9 mouse cellular contexts compared by ENCODE assay signal in genomic region chr11:21425480-21426101, GRCm38 (mm10). TPM values are rescaled to one million over a fixed set of nuclear protein-coding genes. Genes with fewer than 3 reads are reported as not detected.
DNase-seq lines count a peak whose midpoint lies in the region; ATAC-seq lines count a peak whose summit lies in the region.
"Had no signal": no experiment of that assay in that cellular context is flagged by ENCODE, and none has a peak within 500 bp of the region (broad histone marks: within the 10 kb centered on the region; RNA-seq: fewer than 3 reads in every experiment).

No protein-coding gene starts in this region.

- peak; percentile 55 for DNase-seq in adrenal gland, postnatal 14 days
- no peak for DNase-seq in adrenal gland, adult 8-10 months
- DNase-seq in kidney, adult 8-10 months = peak; percentile 26 to 39
- peak; percentile 8 for DNase-seq in thymus, postnatal 25 days
- DNase-seq in thymus, adult 18-20 months = no peak
- DNase-seq in telencephalon, adult 2 months (ENCODE audit: low read depth, low spot score) = peak; percentile 12
- no peak for DNase-seq in cerebellum, adult 11-12 months

- H3K4me2 ChIP-seq in kidney, embryonic 16.5 days (replicated peaks; ENCODE audit: low read depth, low read length) = no peak overlapping the region
- H3K4me2 ChIP-seq: stomach, embryonic 15.5 days had no signal

- WGBS in kidney, embryonic 16.5 days = 92% methylated on average over 6 of the region's 6 CpGs

- H3K4me3 ChIP-seq in kidney, embryonic 16.5 days (ENCODE audit: low read length) = no peak overlapping the region
- H3K4me3 ChIP-seq: stomach, embryonic 15.5 days had no signal

- 0 out of 2 replicates have a peak, but pooled peaks cover 7% of the 10 kb centered on the region for H3K4me1 ChIP-seq in kidney, embryonic 16.5 days (ENCODE audit: insufficient read depth, low read length)
- H3K4me1 ChIP-seq: stomach, embryonic 15.5 days had no signal

- H3K27me3 ChIP-seq in kidney, embryonic 16.5 days (ENCODE audit: insufficient read depth, low read length) = no peaks in the 10 kb centered on the region
- H3K27me3 ChIP-seq: stomach, embryonic 15.5 days had no signal

- no peak overlapping the region for H3K9ac ChIP-seq in kidney, embryonic 16.5 days (replicated peaks; ENCODE audit: low read length)
- H3K9ac ChIP-seq: stomach, embryonic 15.5 days had no signal

- H3K27ac ChIP-seq in kidney, embryonic 16.5 days (ENCODE audit: low read length) = no peak overlapping the region
- H3K27ac ChIP-seq: stomach, embryonic 15.5 days had no signal

- no peak for ATAC-seq in kidney, embryonic 16.5 days (ENCODE audit: low FRiP score, low TSS enrichment)

- H3K9me3 ChIP-seq in kidney, embryonic 16.5 days (ENCODE audit: low read length) = no peaks in the 10 kb centered on the region
- H3K9me3 ChIP-seq: stomach, embryonic 15.5 days had no signal

- no peaks in the 10 kb centered on the region for H3K36me3 ChIP-seq in kidney, embryonic 16.5 days (ENCODE audit: insufficient read depth, low read length)
- H3K36me3 ChIP-seq: stomach, embryonic 15.5 days had no signal

RNA-seq across cellular contexts. Expression of gene Ugp2, which starts 54.6 kb away (rescaled TPM):
- total RNA-seq in adrenal gland, postnatal 14 days (2021) = 71.8 and 91.9 TPM in 2 replicates
- total RNA-seq in adrenal gland, adult 8-10 months (2022) = 10 to 100 TPM; 48.6 to 87.2 (median 61.2) TPM
- polyA plus RNA-seq in kidney, embryonic 16.5 days (2015; fragmentation: Nextera tagmentation; extraction: Ambion mirVana) = 77.9 and 84.8 TPM in 2 replicates

Comparison
In these comparisons a context has a peak if more than half of its experiments do, and no peak if none do; other contexts are left out.
1. DNase-seq: peak in adrenal gland, postnatal 14 days (single experiment), kidney, adult 8-10 months (2 of 2), thymus, postnatal 25 days (single experiment) and telencephalon, adult 2 months (single experiment); none in adrenal gland, adult 8-10 months (single experiment), thymus, adult 18-20 months (0 of 2) and cerebellum, adult 11-12 months (single experiment).